Mouse (Mus musculus): ENCODE measurements at regions not wholly inside any gene's neighbourhood (a gene's known extent, or its start where the extent isn't known, plus 50 kb on each side); places are given as distances from the start of the nearest gene placed in this dataset.

DNA sequence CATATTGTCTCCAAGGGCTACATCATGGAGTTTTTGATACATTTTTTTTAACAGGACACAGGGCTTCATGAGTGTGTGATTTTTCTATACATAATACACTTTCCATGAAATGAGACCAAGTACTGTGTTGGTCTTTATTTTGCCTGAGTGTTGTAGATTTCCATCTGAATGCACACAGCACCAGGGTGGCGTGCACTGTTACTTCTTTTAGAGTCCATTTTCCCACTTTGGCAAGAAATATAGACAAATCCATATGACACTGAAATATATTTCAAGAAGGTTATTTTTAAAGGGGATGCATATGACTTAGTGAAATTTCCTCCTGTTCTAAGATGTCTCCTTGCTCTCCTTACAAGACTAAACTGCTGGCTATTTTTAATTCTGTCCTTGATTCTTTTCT is 591.1 kb upstream of the Cdh6 start:
- TF ChIP-seq CTCF (IDR thresholded peaks at IDR 0.05; ENCODE audit: borderline replicate concordance, extremely low read depth, insufficient read depth, insufficient read length) (no peak), POLR2A (IDR thresholded peaks at IDR 0.05; ENCODE audit: borderline replicate concordance, extremely low read depth, insufficient read depth, insufficient read length, poor library complexity, severe bottlenecking) (no peak)

Measured in brain, embryonic 14.5 days (tissue).